Mouse (Mus musculus) neutrophil, adult 83 days (primary cell): ENCODE results near the gene Spryd3. TPM values are rescaled to one million over a fixed set of nuclear protein-coding genes. Genes with fewer than 3 reads are reported as not detected.

ENCODE experiments used
- total RNA-seq, 2 experiments: library from RNA; stranded (reverse); gene quantifications; one replicate each; pipeline ENCODE4 v1.2.4; 2023

Spryd3 gene
- 10 to 100 TPM; 23.0 to 23.2 TPM for total RNA-seq

GRCm38 (mm10) chr15:102136129-102136758 lies at the start of gene Spryd3:
TSS of gene Spryd3 (minus strand) at chr15:102136234.

GRCm38 (mm10) chr15:102150301-102151135 lies 14.5 kb upstream of the Spryd3 start, which contains the start of gene Soat2:
TSS of gene Soat2 (plus strand) at chr15:102150526.

DNA sequence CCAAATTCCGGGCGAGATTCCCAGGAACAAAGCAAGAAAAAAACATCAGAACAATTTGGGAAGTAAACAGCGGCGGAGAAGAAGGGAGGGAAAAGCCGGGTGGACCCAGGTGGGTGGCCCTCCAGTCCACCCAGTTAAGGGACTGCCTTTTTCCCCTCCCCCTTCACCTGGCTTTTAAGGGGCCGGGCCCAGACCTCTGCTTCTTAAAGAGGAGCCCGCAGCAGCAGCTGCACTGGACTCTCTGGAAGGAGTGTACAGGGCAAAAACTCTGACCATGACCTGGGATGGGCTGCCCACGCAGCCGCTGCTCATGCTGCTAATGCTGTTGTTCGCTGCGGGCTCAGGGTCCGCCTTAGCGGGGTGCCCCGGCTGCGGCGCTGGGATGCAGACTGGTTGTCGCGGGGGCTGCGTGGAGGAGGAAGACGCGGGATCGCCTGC lies 8.3 kb upstream of the Spryd3 start, which contains the start of gene Igfbp6:
Gene Igfbp6, plus strand, starts transcription at position 89 of the 438 bp plus-strand sequence.

GRCm38 (mm10) chr15:102100161-102100981 lies 35.7 kb downstream of the Spryd3 start, which contains the start of gene Tns2:
TSS of gene Tns2 (plus strand) at chr15:102100413.

DNA sequence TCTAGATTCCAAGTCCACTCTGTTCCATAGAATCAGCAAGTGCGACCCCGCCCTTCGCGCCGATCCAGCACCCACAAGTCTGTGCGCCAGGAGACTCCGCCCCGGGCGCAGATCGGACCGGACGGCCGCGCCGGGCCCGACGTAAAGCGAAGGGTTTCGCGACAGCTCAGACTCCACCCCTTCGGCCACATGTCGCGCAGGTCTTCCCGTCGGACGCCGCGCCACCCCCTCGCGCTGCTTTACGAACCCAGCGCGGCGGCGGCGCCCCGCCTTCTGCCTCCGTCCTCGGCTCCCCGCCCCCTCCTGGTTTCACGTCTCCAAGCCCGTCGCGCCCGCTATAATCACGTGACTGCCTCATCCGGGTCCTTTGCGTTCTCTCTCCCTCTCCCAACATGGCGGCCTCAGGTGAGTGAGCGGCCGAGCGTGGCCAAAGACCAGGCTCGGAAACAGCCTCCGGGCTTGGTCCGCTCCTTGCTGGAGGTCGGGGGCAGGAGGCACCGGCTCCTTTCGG lies 62.4 kb downstream of the Spryd3 start, which contains the start of gene Eif4b:
Gene Eif4b, plus strand, starts transcription at position 215 of the 511 bp plus-strand sequence.

Other genes with a start within 250 kb of the Spryd3 start
- gene Krt76, start 243.3 kb downstream of the Spryd3 start, total RNA-seq: not detected
- not detected for gene Krt4, start 211.5 kb downstream of the Spryd3 start, total RNA-seq
- not detected for gene Krt79, start 195.9 kb downstream of the Spryd3 start, total RNA-seq
- not detected for gene Krt78, start 181.9 kb downstream of the Spryd3 start, total RNA-seq
- gene Krt8, start 131.8 kb downstream of the Spryd3 start, total RNA-seq: not detected
- under 1 TPM; 0.46 to 0.94 TPM for gene Krt18, start 108.1 kb downstream of the Spryd3 start, total RNA-seq
- gene Eif4b, start 62.5 kb downstream of the Spryd3 start, total RNA-seq: 100 to 1,000 TPM; 134 to 139 TPM
- under 1 TPM; 0.53 to 0.64 TPM for gene Tns2, start 35.8 kb downstream of the Spryd3 start, total RNA-seq
- gene Igfbp6, start 8.1 kb upstream of the Spryd3 start, total RNA-seq: under 1 TPM; 0.31 to 0.38 TPM
- gene Soat2, start 14.3 kb upstream of the Spryd3 start, total RNA-seq: 1 to 10 TPM; 1.6 to 1.8 TPM
- gene Zfp740, start 67.0 kb upstream of the Spryd3 start, total RNA-seq: 10 to 100 TPM; 74.2 to 76.8 TPM
- 10 to 100 TPM; 16.8 to 20.8 TPM for gene Csad, start 68.5 kb upstream of the Spryd3 start, total RNA-seq
- gene Itgb7, start 95.7 kb upstream of the Spryd3 start, total RNA-seq: 100 to 1,000 TPM; 220 to 236 TPM
- gene Rarg, start 121.3 kb upstream of the Spryd3 start, total RNA-seq: 10 to 100 TPM; 41.1 to 42.1 TPM
- not detected for gene Gm9918, start 134.3 kb upstream of the Spryd3 start, total RNA-seq
- 10 to 100 TPM; 34.6 to 35.3 TPM for gene Mfsd5, start 143.2 kb upstream of the Spryd3 start, total RNA-seq
- 10 to 100 TPM; 46.9 to 47.3 TPM for gene Espl1, start 160.0 kb upstream of the Spryd3 start, total RNA-seq
- 100 to 1,000 TPM; 250 to 257 TPM for gene Pfdn5, start 189.9 kb upstream of the Spryd3 start, total RNA-seq
- gene Myg1, start 195.5 kb upstream of the Spryd3 start, total RNA-seq: 10 to 100 TPM; 33.5 to 38.1 TPM
- 10 to 100 TPM; 34.6 to 43.0 TPM for gene Aaas, start 214.5 kb upstream of the Spryd3 start, total RNA-seq
- under 1 TPM; 0.68 to 0.84 TPM for gene Sp7, start 230.9 kb upstream of the Spryd3 start, total RNA-seq